25 mouse cellular contexts compared by ENCODE assay signal in the genomic region with DNA sequence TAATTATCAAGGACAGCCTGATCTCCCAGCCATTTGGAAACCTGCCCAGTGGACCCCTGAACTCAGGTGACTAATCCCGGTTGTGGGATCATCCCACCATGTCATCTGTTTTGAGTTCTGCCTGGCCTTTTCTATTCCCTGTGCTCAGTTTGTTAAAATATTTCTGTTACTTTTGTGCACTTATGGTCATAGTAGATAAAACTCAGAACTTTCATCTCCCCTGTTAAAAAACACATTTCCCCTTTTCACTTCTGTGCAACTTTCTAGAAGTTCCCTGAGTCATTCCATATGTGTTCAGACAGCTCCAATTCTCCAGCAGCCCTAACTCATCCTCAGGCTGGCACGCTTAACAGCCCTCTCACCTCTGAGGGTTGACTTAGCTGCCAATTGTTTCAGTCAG.
"Had no signal": no experiment of that assay in that cellular context is flagged by ENCODE, and none has a peak within 500 bp of the region (broad histone marks: within the 10 kb centered on the region; RNA-seq: fewer than 3 reads in every experiment).

No protein-coding gene starts in this region.

- H3K9me3 ChIP-seq: heart, embryonic 13.5 days; heart, embryonic 15.5 days; hindbrain, embryonic 13.5 days; hindbrain, embryonic 15.5 days; intestine, embryonic 15.5 days; limb, embryonic 10.5 days; limb, embryonic 12.5 days; liver, embryonic 13.5 days had no signal

- H3K9ac ChIP-seq: heart, embryonic 13.5 days; heart, embryonic 15.5 days; hindbrain, embryonic 13.5 days; hindbrain, embryonic 15.5 days; intestine, embryonic 15.5 days; limb, embryonic 12.5 days; liver, embryonic 13.5 days had no signal

- H3K4me3 ChIP-seq: heart, adult 2 months; heart, embryonic 13.5 days; heart, embryonic 15.5 days; hindbrain, embryonic 13.5 days; hindbrain, embryonic 15.5 days; intestine, embryonic 15.5 days; layer of hippocampus, adult 2 months; limb, embryonic 10.5 days; limb, embryonic 12.5 days; liver, embryonic 13.5 days had no signal

- H3K27me3 ChIP-seq: heart, embryonic 13.5 days; heart, embryonic 15.5 days; hindbrain, embryonic 13.5 days; hindbrain, embryonic 15.5 days; intestine, embryonic 15.5 days; limb, embryonic 12.5 days; liver, embryonic 13.5 days had no signal

- DNase-seq: gastrocnemius, postnatal 14 days; gastrocnemius, postnatal 36 days; heart, adult 11 months; heart, adult 2 months; heart, postnatal 14 days; heart, postnatal 36 days; kidney, adult 18-20 months; kidney, adult 8-10 months; kidney, postnatal 10 days; kidney, postnatal 25 days; kidney, postnatal 4 days; liver; liver, embryonic 13.5 days had no signal

- H3K4me2 ChIP-seq: heart, embryonic 11.5 days; heart, embryonic 13.5 days; heart, embryonic 15.5 days; hindbrain, embryonic 13.5 days; hindbrain, embryonic 15.5 days; intestine, embryonic 15.5 days; limb, embryonic 12.5 days; liver, embryonic 11.5 days; liver, embryonic 13.5 days had no signal

- ATAC-seq: inflammation-experienced regulatory T-cells, adult 6 months; intestine, embryonic 15.5 days; intestine, postnatal 0 days had no signal

- H3K27ac ChIP-seq: heart, adult 2 months; heart, embryonic 13.5 days; heart, embryonic 15.5 days; hindbrain, embryonic 13.5 days; hindbrain, embryonic 15.5 days; intestine, embryonic 15.5 days; layer of hippocampus, adult 2 months; limb, embryonic 10.5 days; limb, embryonic 12.5 days; liver, embryonic 13.5 days had no signal

- H3K4me1 ChIP-seq: heart, embryonic 13.5 days; heart, embryonic 15.5 days; hindbrain, embryonic 13.5 days; hindbrain, embryonic 15.5 days; intestine, embryonic 15.5 days; limb, embryonic 10.5 days; limb, embryonic 12.5 days; liver, embryonic 13.5 days had no signal

- H3K36me3 ChIP-seq: heart, embryonic 13.5 days; heart, embryonic 15.5 days; hindbrain, embryonic 13.5 days; hindbrain, embryonic 15.5 days; intestine, embryonic 15.5 days; limb, embryonic 10.5 days; limb, embryonic 12.5 days; liver, embryonic 13.5 days had no signal
